Mouse (Mus musculus): ENCODE results near the gene Adssl1. TPM values are rescaled to one million over a fixed set of nuclear protein-coding genes. Genes with fewer than 3 reads are reported as not detected.

Adssl1 gene
- total and polyA plus RNA-seq, 3 experiments: 58.2 to 63.9 TPM; not detected in 1

- H3K9ac ChIP-seq (ENCODE audit: control insufficient read depth, low read depth, low read length, poor library complexity, severe bottlenecking): no peak overlapping the region
- no peak for DNase-seq (ENCODE audit: low read depth, low spot score)
- H3K4me1 ChIP-seq (ENCODE audit: control insufficient read depth in 1 of 2, insufficient read depth in 2 of 2, low read length in 2 of 2): peaks cover 9 to 23% of the 10 kb centered on the region in 2 experiments; a peak in 3 of 4 replicates
- TF ChIP-seq GATA1 (IDR thresholded peaks at IDR 0.05; ENCODE audit: low read depth, low read length) (no peak), UBTF (IDR thresholded peaks at IDR 0.05; ENCODE audit: borderline replicate concordance, insufficient read depth, low read depth, low read length) (no peak), POLR2AphosphoS2 (IDR thresholded peaks at IDR 0.05; ENCODE audit: low read length) (no peak), ELF1 (IDR thresholded peaks at IDR 0.05; ENCODE audit: low read depth, low read length) (no peak), ETS1 (IDR thresholded peaks at IDR 0.05; ENCODE audit: low read depth, low read length) (no peak), POLR2A (IDR thresholded peaks at IDR 0.05; ENCODE audit: control insufficient read depth in 1 of 2, insufficient read depth in 1 of 2, low read depth in 1 of 2, low read length in 2 of 2, poor library complexity in 1 of 2) (no peak), KAT2A (conservative IDR thresholded peaks at IDR 0.05; ENCODE audit: low read depth, low read length) (no peak), NRF1 (IDR thresholded peaks at IDR 0.05; ENCODE audit: insufficient read depth, low read depth, low read length, poor library complexity, severe bottlenecking) (no peak), USF1 (IDR thresholded peaks at IDR 0.05; ENCODE audit: low read depth, low read length) (no peak), ZMIZ1 (IDR thresholded peaks at IDR 0.05; ENCODE audit: low read depth, low read length) (no peak), MXI1 (IDR thresholded peaks at IDR 0.05; ENCODE audit: low read depth, low read length) (no peak), TBP (IDR thresholded peaks at IDR 0.05; ENCODE audit: low read depth, low read length) (no peak), NELFE (IDR thresholded peaks at IDR 0.05; ENCODE audit: low read depth, low read length) (no peak), CHD2 (IDR thresholded peaks at IDR 0.05; ENCODE audit: low read length) (no peak), ZNF384 (IDR thresholded peaks at IDR 0.05; ENCODE audit: low read depth, low read length) (no peak)
- no peak overlapping the region for H3K4me3 ChIP-seq (ENCODE audit: control insufficient read depth in 1 of 2, insufficient read depth in 1 of 2, low read depth in 2 of 2, low read length in 2 of 2)
- peaks cover 0 to 8% of the 10 kb centered on the region in 2 experiments; a peak in 2 of 4 replicates for H3K36me3 ChIP-seq (ENCODE audit: control insufficient read depth in 1 of 2, insufficient read depth in 2 of 2, low read length in 2 of 2)
- H3K27me3 ChIP-seq (ENCODE audit: control insufficient read depth in 1 of 2, insufficient read depth in 2 of 2, low read length in 2 of 2): no peaks in the 10 kb centered on the region
- no peaks in the 10 kb centered on the region for H3K9me3 ChIP-seq (replicated peaks; ENCODE audit: insufficient read depth, low read length)
- H3K79me2 ChIP-seq (ENCODE audit: control insufficient read depth, insufficient read depth, low read length, poor library complexity): peaks cover 32% of the 10 kb centered on the region
- no peak overlapping the region for H3K27ac ChIP-seq (ENCODE audit: control insufficient read depth, low read depth, low read length)
Observed at GRCm38 (mm10) chr12:112587125-112588124, 32.4 kb upstream of the Adssl1 start.

DNA sequence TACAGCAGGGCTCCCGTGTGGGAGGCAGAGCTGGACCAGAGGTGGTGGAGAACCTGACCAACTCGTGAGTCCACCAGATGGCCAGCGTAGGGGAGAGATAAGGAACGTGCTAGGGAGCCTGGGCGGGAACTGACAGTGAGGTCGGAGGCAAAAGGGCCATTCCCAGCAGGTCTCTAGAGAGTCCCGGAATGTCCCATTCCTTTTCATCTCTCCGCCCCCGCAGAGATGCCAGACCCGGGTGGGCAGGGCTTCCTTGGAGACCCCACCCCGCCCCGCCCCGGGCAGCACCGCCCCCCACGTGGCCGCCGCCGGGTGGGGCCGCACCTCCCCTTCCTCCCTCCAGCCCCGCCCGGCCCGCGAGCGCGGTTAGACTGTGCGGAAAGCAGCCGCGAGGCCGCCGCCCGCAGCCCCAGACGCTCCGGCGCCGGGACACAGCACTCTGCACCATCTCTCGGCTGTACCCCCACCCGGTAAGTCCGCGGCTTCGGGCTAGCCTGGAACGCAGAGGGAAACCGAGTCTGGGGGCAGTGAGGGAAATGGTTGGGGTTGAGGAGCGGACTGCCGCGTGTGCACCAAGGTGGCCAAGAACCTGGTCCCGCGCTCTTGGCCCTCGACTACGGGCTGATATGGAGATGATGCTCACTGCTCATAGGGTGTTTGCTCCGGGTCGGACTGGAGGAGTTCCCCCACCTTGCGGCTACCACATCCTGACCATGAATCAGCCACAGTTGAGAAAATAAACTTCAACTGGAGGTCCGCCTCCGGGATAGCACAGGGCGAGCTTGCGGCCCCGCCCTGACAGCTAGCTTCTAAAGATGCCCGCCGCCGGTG is 31.2 kb upstream of the Adssl1 start, which contains the start of gene Inf2:
TSS of gene Inf2 (plus strand) at position 359 of the 831 bp plus-strand sequence.
- H3K27ac ChIP-seq (ENCODE audit: control insufficient read depth, low read depth, low read length): peak within 1 kb of the TSS; percentile 52
- H3K4me3 ChIP-seq (ENCODE audit: control insufficient read depth in 1 of 2, insufficient read depth in 1 of 2, low read depth in 2 of 2, low read length in 2 of 2): peak within 1 kb of the TSS; percentile 61 to 77
- DNase-seq (ENCODE audit: low read depth, low spot score): peak; percentile 97
- peaks cover 33% of the 10 kb centered on the region for H3K79me2 ChIP-seq (ENCODE audit: control insufficient read depth, insufficient read depth, low read length, poor library complexity)
- peak within 1 kb of the TSS; percentile 79 for H3K9ac ChIP-seq (ENCODE audit: control insufficient read depth, low read depth, low read length, poor library complexity, severe bottlenecking)
- peaks cover 10 to 28% of the 10 kb centered on the region in 2 experiments; a peak in 3 of 4 replicates for H3K4me1 ChIP-seq (ENCODE audit: control insufficient read depth in 1 of 2, insufficient read depth in 2 of 2, low read length in 2 of 2)
- H3K9me3 ChIP-seq (replicated peaks; ENCODE audit: insufficient read depth, low read length): no peaks in the 10 kb centered on the region
- H3K27me3 ChIP-seq (ENCODE audit: control insufficient read depth in 1 of 2, insufficient read depth in 2 of 2, low read length in 2 of 2): no peaks in the 10 kb centered on the region
- H3K36me3 ChIP-seq (ENCODE audit: control insufficient read depth in 1 of 2, insufficient read depth in 2 of 2, low read length in 2 of 2): peaks cover 0 to 9% of the 10 kb centered on the region in 2 experiments; a peak in 2 of 4 replicates
- TF ChIP-seq ZNF384 (IDR thresholded peaks at IDR 0.05; ENCODE audit: low read depth, low read length) (no peak), ZC3H11A (IDR thresholded peaks at IDR 0.05; ENCODE audit: low read depth, low read length) (no peak), UBTF (IDR thresholded peaks at IDR 0.05; ENCODE audit: borderline replicate concordance, insufficient read depth, low read depth, low read length) (no peak; the same call in 1 of the 2 replicates), RAD21 (IDR thresholded peaks at IDR 0.05; ENCODE audit: low read depth, low read length) (no peak), HCFC1 (IDR thresholded peaks at IDR 0.05; ENCODE audit: low read depth, low read length) (peak; percentile 67), USF1 (IDR thresholded peaks at IDR 0.05; ENCODE audit: low read depth, low read length) (peak; percentile 95), SIN3A (IDR thresholded peaks at IDR 0.05; ENCODE audit: low read length) (peak; percentile 96), E2F4 (IDR thresholded peaks at IDR 0.05; ENCODE audit: borderline replicate concordance, low read depth, low read length) (peak; percentile 48; the same call in 1 of the 2 replicates), GATA1 (IDR thresholded peaks at IDR 0.05; ENCODE audit: low read depth, low read length) (peak; percentile 69; the same call in 1 of the 2 replicates), MXI1 (IDR thresholded peaks at IDR 0.05; ENCODE audit: low read depth, low read length) (peak; percentile 97), TAL1 (IDR thresholded peaks at IDR 0.05; ENCODE audit: low read length) (no peak), MAFK (IDR thresholded peaks at IDR 0.05; ENCODE audit: borderline replicate concordance, low read depth, low read length) (no peak), MEF2A (IDR thresholded peaks at IDR 0.05; ENCODE audit: extremely low read depth, insufficient replicate concordance, low read depth, low read length, poor library complexity, severe bottlenecking) (no peak), MAX (IDR thresholded peaks at IDR 0.05; ENCODE audit: low read length) (peak; percentile 86), POLR2AphosphoS2 (IDR thresholded peaks at IDR 0.05; ENCODE audit: low read length) (peak; percentile 95; the same call in 1 of the 2 replicates), JUND (IDR thresholded peaks at IDR 0.05; ENCODE audit: low read depth, low read length) (no peak)
